Mouse (Mus musculus): Measurements from ENCODE around the gene Acacb. TPM values are rescaled to one million over a fixed set of nuclear protein-coding genes. Genes with fewer than 3 reads are reported as not detected.

Gene Acacb
- polyA plus RNA-seq, 1 experiment = 0.28 TPM

- no peak for TF ChIP-seq GATA1 (IDR thresholded peaks at IDR 0.05; ENCODE audit: low read length)
These were observed 118.5 kb downstream of the Acacb start for GRCm38 (mm10) chr5:114264791-114265190.

- no peak for TF ChIP-seq GATA1 (IDR thresholded peaks at IDR 0.05; ENCODE audit: low read length)
These were observed 122.3 kb downstream of the Acacb start for GRCm38 (mm10) chr5:114268646-114269045.

GRCm38 (mm10) chr5:114269499-114269898 is 123.2 kb downstream of the Acacb start:
- TF ChIP-seq GATA1 (IDR thresholded peaks at IDR 0.05; ENCODE audit: low read length) = no peak

GRCm38 (mm10) chr5:114269984-114270383 is 123.6 kb downstream of the Acacb start:
- no peak for TF ChIP-seq GATA1 (IDR thresholded peaks at IDR 0.05; ENCODE audit: low read length)

- no peak for TF ChIP-seq GATA1 (IDR thresholded peaks at IDR 0.05; ENCODE audit: low read length)
These were observed 127.5 kb downstream of the Acacb start, which contains the start of gene Foxn4 for GRCm38 (mm10) chr5:114273693-114274402. Gene Foxn4 (minus strand): TSS chr5:114273807.

GRCm38 (mm10) chr5:114275339-114275738 is 129.0 kb downstream of the Acacb start:
- TF ChIP-seq GATA1 (IDR thresholded peaks at IDR 0.05; ENCODE audit: low read length) = no peak

GRCm38 (mm10) chr5:114275991-114276390 is 129.7 kb downstream of the Acacb start:
- TF ChIP-seq GATA1 (IDR thresholded peaks at IDR 0.05; ENCODE audit: low read length) = no peak

GRCm38 (mm10) chr5:114279382-114280143 is 133.2 kb downstream of the Acacb start:
- no peak for TF ChIP-seq GATA1 (IDR thresholded peaks at IDR 0.05; ENCODE audit: low read length)

- no peak for TF ChIP-seq GATA1 (IDR thresholded peaks at IDR 0.05; ENCODE audit: low read length)
These were observed 136.0 kb downstream of the Acacb start for GRCm38 (mm10) chr5:114282346-114282745.

GRCm38 (mm10) chr5:114284604-114285397 is 138.5 kb downstream of the Acacb start:
- TF ChIP-seq GATA1 (IDR thresholded peaks at IDR 0.05; ENCODE audit: low read length) = no peak

- TF ChIP-seq GATA1 (IDR thresholded peaks at IDR 0.05; ENCODE audit: low read length) = no peak
These were observed 139.0 kb downstream of the Acacb start for GRCm38 (mm10) chr5:114285398-114285700.

GRCm38 (mm10) chr5:114286102-114286501 is 139.8 kb downstream of the Acacb start:
- TF ChIP-seq GATA1 (IDR thresholded peaks at IDR 0.05; ENCODE audit: low read length) = no peak

- no peak for TF ChIP-seq GATA1 (IDR thresholded peaks at IDR 0.05; ENCODE audit: low read length)
These were observed 140.7 kb downstream of the Acacb start for GRCm38 (mm10) chr5:114286872-114287571.

GRCm38 (mm10) chr5:114288396-114288795 is 142.1 kb downstream of the Acacb start:
- no peak for TF ChIP-seq GATA1 (IDR thresholded peaks at IDR 0.05; ENCODE audit: low read length)

- no peak for TF ChIP-seq GATA1 (IDR thresholded peaks at IDR 0.05; ENCODE audit: low read length)
These were observed 142.5 kb downstream of the Acacb start, which contains the start of gene Myo1h for GRCm38 (mm10) chr5:114288874-114289273. Gene Myo1h (plus strand): TSS chr5:114289166.

All from G1E-ER4 (cell line).